Mouse (Mus musculus): ENCODE data around the gene Slc35c2. TPM values are rescaled to one million over a fixed set of nuclear protein-coding genes. Genes with fewer than 3 reads are reported as not detected.

Slc35c2 gene
- polyA plus RNA-seq, 1 experiment from 2014 or later: 68.7 TPM

Other genes with a start within 250 kb of the Slc35c2 start
- 4.8 and 5.8 TPM in 2 replicates for gene Cd40, start 232.2 kb downstream of the Slc35c2 start, polyA plus RNA-seq (2015; fragmentation: Nextera tagmentation; extraction: Ambion mirVana)
- gene 1700025C18Rik, start 197.1 kb downstream of the Slc35c2 start, polyA plus RNA-seq (2015; fragmentation: Nextera tagmentation; extraction: Ambion mirVana): not detected in 2 replicates
- 6.0 and 6.1 TPM in 2 replicates for gene Cdh22, start 53.0 kb downstream of the Slc35c2 start, polyA plus RNA-seq (2015; fragmentation: Nextera tagmentation; extraction: Ambion mirVana)
- gene Elmo2, start 38.6 kb upstream of the Slc35c2 start, polyA plus RNA-seq (2015; fragmentation: Nextera tagmentation; extraction: Ambion mirVana): 99.6 and 101 TPM in 2 replicates
- gene Zfp663, start 80.9 kb upstream of the Slc35c2 start, polyA plus RNA-seq (2015; fragmentation: Nextera tagmentation; extraction: Ambion mirVana): 6.5 and 7.6 TPM in 2 replicates
- gene Zfp334, start 100.4 kb upstream of the Slc35c2 start, polyA plus RNA-seq (2015; fragmentation: Nextera tagmentation; extraction: Ambion mirVana): 12.5 and 12.6 TPM in 2 replicates
- 0.05 TPM in 1 of 2 replicates, not detected in the other for gene Ocstamp, start 112.5 kb upstream of the Slc35c2 start, polyA plus RNA-seq (2015; fragmentation: Nextera tagmentation; extraction: Ambion mirVana)
- gene Slc13a3, start 185.4 kb upstream of the Slc35c2 start, polyA plus RNA-seq (2015; fragmentation: Nextera tagmentation; extraction: Ambion mirVana): 5.3 and 5.4 TPM in 2 replicates
- 47.1 and 48.6 TPM in 2 replicates for gene Trp53rka, start 205.5 kb upstream of the Slc35c2 start, polyA plus RNA-seq (2015; fragmentation: Nextera tagmentation; extraction: Ambion mirVana)
- 2.4 and 2.6 TPM in 2 replicates for gene Slc2a10, start 215.9 kb upstream of the Slc35c2 start, polyA plus RNA-seq (2015; fragmentation: Nextera tagmentation; extraction: Ambion mirVana)

All from forebrain, embryonic 15.5 days (tissue).